Mouse (Mus musculus) myocyte (in vitro differentiated cells): Measurements from ENCODE around the gene Gm960.

Experiments
- POLR2A ChIP-seq: IDR thresholded peaks from one replicate; pipeline ENCODE4 v1.6.1; 2011; ENCODE audit warnings: low read depth, mild to moderate bottlenecking, control low read depth, moderate library complexity; ENCODE audit not compliant: insufficient read length
- POLR2AphosphoS2 ChIP-seq: IDR thresholded peaks from one replicate; pipeline ENCODE4 v1.6.1; 2011; ENCODE audit warnings: low read depth, control low read depth; ENCODE audit not compliant: insufficient read length
- SRF ChIP-seq: IDR thresholded peaks from one replicate; pipeline ENCODE4 v1.6.1; 2011; ENCODE audit warnings: low read depth; ENCODE audit not compliant: control insufficient read depth, insufficient read length
- USF1 ChIP-seq: IDR thresholded peaks from one replicate; pipeline ENCODE4 v1.6.1; 2011; ENCODE audit warnings: low read depth, mild to moderate bottlenecking, control low read depth, moderate library complexity

DNA sequence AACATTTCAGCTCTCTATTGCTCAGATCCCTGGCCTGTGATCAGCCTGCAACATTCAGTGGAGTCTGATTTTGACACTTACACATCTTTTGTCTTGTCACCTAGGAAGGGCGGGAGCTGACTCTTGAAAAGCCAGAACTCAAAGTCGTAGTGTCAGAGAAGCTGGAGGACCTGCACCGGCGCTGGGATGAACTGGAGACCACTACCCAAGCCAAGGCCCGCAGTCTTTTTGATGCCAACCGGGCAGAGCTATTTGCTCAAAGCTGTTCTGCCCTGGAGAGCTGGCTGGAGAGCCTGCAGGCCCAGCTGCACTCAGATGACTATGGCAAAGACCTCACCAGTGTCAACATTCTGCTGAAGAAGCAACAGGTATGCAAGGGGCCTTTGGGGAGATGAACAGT is 43.8 kb upstream of the Gm960 start:
- TF ChIP-seq POLR2A (no peak), POLR2AphosphoS2 (no peak), USF1 (no peak), SRF (no peak)
